Mouse (Mus musculus) spleen, adult 2 months (tissue): ENCODE measurements around the gene Clrn3.

Experiments
- CTCF ChIP-seq: fragments of 200-500 bp; IDR thresholded peaks from 2 replicates; pipeline ENCODE4 v1.5.1; 2011; ENCODE audit warnings: mild to moderate bottlenecking, inconsistent platforms; ENCODE audit not compliant: insufficient read depth, insufficient read length, insufficient replicate concordance; ENCODE audit errors: extremely low read depth
- POLR2A ChIP-seq: fragments of 200-500 bp; IDR thresholded peaks from 2 replicates; pipeline ENCODE4 v1.6.1; 2011; ENCODE audit warnings: low read depth, low read length, inconsistent platforms

DNA sequence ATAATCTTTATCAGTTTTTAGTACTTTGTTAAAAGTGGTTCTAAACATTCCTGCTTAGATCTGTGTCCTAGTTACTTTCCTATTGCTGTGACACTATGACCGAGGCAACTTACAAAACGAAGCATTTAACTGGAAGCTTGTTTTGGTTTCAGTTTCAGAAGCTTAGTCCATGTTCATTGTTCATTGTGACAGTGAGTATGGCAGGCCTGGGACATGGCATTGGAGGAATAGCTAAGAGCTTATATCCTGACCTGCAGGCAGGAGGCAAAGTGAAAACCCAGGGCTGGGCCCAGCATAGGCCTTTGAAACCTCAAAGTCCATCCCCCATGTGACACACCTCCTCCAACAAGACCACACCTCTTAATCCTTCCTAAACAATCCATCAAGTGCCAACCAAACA is 614 bp upstream of the Clrn3 start:
- TF ChIP-seq CTCF, result no peak
- TF ChIP-seq POLR2A, result no peak
